Mouse (Mus musculus): ENCODE measurements around the gene Borcs6. TPM values are rescaled to one million over a fixed set of nuclear protein-coding genes. Genes with fewer than 3 reads are reported as not detected.
A peak's percentile ranks its signal among the peaks of the same experiment; 100 is the strongest.

The Borcs6 gene
- polyA plus RNA-seq, 1 experiment from 2014 or later = 20.1 TPM

DNA sequence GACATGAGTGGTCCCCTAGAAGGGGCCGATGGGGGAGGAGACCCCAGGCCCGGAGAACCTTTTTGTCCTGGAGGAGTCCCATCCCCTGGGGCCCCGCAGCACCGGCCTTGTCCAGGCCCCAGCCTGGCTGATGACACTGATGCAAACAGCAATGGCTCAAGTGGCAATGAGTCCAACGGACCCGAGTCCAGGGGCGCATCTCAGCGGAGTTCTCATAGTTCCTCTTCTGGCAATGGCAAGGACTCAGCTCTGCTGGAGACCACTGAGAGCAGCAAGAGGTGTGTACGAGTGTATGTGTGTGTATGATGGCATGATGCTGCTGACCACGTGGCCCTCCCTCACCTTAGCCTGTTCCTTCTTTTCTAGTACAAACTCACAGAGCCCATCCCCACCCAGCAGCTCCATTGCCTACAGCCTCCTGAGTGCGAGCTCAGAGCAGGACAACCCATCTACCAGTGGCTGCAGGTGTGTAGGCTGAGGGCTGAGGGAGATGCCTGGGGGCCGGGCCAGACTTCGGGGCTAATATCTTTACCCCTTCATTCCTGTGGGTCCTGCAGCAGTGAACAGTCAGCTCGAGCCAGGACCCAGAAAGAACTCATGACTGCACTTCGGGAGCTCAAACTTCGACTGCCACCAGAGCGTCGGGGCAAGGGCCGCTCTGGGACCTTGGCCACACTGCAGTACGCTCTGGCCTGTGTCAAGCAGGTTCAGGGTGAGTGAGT is 41.3 kb downstream of the Borcs6 start:
- H3K36me3 ChIP-seq (ENCODE audit: insufficient read depth, low read length) = peaks cover 55% of the 10 kb centered on the region
- peak overlapping the region; percentile 97 for H3K4me3 ChIP-seq (ENCODE audit: low read depth, low read length)
- 0 out of 2 replicates have a peak overlapping the region, but pooled peaks have one; percentile 100 for H3K27ac ChIP-seq (ENCODE audit: low read length)
- H3K27me3 ChIP-seq (replicated peaks; ENCODE audit: insufficient read depth, low read length) = no peaks in the 10 kb centered on the region
- DNase-seq (ENCODE audit: low spot score) (peak; percentile 26), ATAC-seq (no peak)
- no peaks in the 10 kb centered on the region for H3K9me3 ChIP-seq (ENCODE audit: low read length)
- TF ChIP-seq EP300 (IDR thresholded peaks at IDR 0.05) (no peak), CTCF (IDR thresholded peaks at IDR 0.05) (no peak)
- H3K9ac ChIP-seq (replicated peaks; ENCODE audit: low read depth) = no peak overlapping the region
- peaks cover 16% of the 10 kb centered on the region for H3K4me1 ChIP-seq (ENCODE audit: insufficient read depth, low read depth, low read length)
- WGBS = 83% methylated on average over 20 of the region's 20 CpGs
- H3K4me2 ChIP-seq (replicated peaks; ENCODE audit: low read depth, low read length) = peak overlapping the region; percentile 76

DNA sequence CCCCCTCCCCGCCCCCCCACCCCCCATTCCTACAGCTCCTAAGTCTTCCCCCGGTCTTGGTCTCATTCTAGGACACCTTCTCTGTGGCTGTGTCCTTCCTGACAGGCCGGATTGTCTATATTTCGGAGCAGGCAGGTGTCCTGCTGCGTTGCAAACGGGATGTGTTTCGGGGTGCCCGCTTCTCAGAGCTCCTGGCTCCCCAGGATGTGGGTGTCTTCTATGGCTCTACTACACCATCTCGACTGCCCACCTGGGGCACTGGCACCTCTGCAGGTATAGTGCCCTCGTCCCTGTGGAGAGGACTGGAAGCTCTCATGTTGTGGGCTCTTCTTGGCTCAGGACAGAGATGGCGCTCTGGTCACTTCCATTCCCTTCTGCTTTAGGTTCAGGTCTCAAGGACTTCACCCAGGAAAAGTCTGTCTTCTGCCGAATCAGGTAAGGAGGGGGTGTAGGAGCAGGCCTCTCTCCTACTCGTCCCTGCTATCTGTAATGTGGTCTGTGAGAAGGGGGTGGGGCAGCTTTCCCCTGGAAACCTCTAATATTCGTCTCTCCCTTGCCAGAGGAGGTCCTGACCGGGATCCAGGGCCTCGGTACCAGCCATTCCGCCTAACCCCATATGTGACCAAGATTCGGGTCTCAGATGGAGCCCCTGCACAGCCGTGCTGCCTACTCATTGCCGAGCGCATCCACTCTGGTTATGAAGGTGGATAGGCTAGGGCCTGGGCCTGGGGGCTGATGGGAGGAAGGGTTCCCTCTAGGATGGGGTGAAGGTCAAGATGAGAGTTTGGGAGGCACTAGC is 42.3 kb downstream of the Borcs6 start:
- ATAC-seq = no peak
- no peak for DNase-seq (ENCODE audit: low spot score)
- H3K9me3 ChIP-seq (ENCODE audit: low read length) = no peaks in the 10 kb centered on the region
- H3K9ac ChIP-seq (replicated peaks; ENCODE audit: low read depth) = no peak overlapping the region
- TF ChIP-seq CTCF (IDR thresholded peaks at IDR 0.05) = no peak
- no peak for TF ChIP-seq EP300 (IDR thresholded peaks at IDR 0.05)
- no peak overlapping the region for H3K4me3 ChIP-seq (ENCODE audit: low read depth, low read length)
- no peak overlapping the region for H3K27ac ChIP-seq (ENCODE audit: low read length)
- no peak overlapping the region for H3K4me2 ChIP-seq (replicated peaks; ENCODE audit: low read depth, low read length)
- H3K27me3 ChIP-seq (replicated peaks; ENCODE audit: insufficient read depth, low read length) = no peaks in the 10 kb centered on the region
- peaks cover 16% of the 10 kb centered on the region for H3K4me1 ChIP-seq (ENCODE audit: insufficient read depth, low read depth, low read length)
- WGBS = 90% methylated on average over 20 of the region's 21 CpGs
- H3K36me3 ChIP-seq (ENCODE audit: insufficient read depth, low read length) = peaks cover 65% of the 10 kb centered on the region

DNA sequence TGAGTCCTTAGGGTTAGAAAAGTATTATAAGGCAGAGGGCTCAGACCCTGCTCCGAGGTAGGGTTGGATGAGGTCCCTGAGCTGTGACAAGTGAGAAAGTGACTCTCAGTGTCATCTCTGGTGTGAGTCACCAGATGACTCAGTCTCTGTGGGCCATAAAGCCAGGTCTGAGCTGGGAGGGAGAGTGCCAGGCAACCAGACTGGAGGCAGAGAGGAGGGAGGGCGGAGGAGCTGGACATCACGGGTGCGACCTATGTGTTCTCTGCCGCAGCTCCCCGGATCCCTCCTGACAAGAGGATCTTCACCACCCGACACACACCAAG is 42.8 kb downstream of the Borcs6 start:
- Histone ChIP-seq H3K4me2 (replicated peaks; ENCODE audit: low read depth, low read length) (no peak overlapping the region), H3K36me3 (ENCODE audit: insufficient read depth, low read length) (peaks cover 70% of the 10 kb centered on the region), H3K27ac (ENCODE audit: low read length) (no peak overlapping the region), H3K9me3 (ENCODE audit: low read length) (no peaks in the 10 kb centered on the region), H3K4me3 (ENCODE audit: low read depth, low read length) (no peak overlapping the region), H3K9ac (replicated peaks; ENCODE audit: low read depth) (no peak overlapping the region), H3K27me3 (replicated peaks; ENCODE audit: insufficient read depth, low read length) (no peaks in the 10 kb centered on the region), H3K4me1 (ENCODE audit: insufficient read depth, low read depth, low read length) (peaks cover 16% of the 10 kb centered on the region)
- DNase-seq (ENCODE audit: low spot score) = no peak
- ATAC-seq = no peak
- 95% methylated on average over 7 of the region's 7 CpGs for WGBS
- TF ChIP-seq CTCF (IDR thresholded peaks at IDR 0.05) = no peak
- TF ChIP-seq EP300 (IDR thresholded peaks at IDR 0.05) = no peak

DNA sequence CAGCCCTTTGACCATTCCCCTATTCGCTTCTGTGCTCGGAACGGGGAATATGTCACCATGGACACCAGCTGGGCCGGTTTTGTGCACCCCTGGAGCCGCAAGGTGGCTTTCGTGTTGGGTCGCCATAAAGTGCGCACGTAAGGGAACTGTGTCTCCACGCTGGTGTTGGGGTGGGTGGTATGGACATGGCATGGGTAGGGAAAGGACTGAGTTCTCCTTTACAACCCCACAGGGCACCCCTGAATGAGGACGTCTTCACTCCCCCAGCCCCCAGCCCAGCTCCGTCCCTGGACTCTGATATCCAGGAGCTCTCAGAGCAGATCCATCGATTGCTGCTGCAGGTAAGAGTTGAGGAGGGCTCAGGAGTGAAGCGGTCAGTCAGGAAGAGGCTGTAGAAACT is 43.6 kb downstream of the Borcs6 start:
- H3K4me1 ChIP-seq (ENCODE audit: insufficient read depth, low read depth, low read length) = peaks cover 11% of the 10 kb centered on the region
- H3K9me3 ChIP-seq (ENCODE audit: low read length) = no peaks in the 10 kb centered on the region
- no peaks in the 10 kb centered on the region for H3K27me3 ChIP-seq (replicated peaks; ENCODE audit: insufficient read depth, low read length)
- peaks cover 77% of the 10 kb centered on the region for H3K36me3 ChIP-seq (ENCODE audit: insufficient read depth, low read length)
- DNase-seq (ENCODE audit: low spot score) (no peak), ATAC-seq (no peak)
- no peak overlapping the region for H3K9ac ChIP-seq (replicated peaks; ENCODE audit: low read depth)
- H3K27ac ChIP-seq (ENCODE audit: low read length) = no peak overlapping the region
- 95% methylated on average over 14 of the region's 14 CpGs for WGBS
- no peak overlapping the region for H3K4me2 ChIP-seq (replicated peaks; ENCODE audit: low read depth, low read length)
- H3K4me3 ChIP-seq (ENCODE audit: low read depth, low read length) = no peak overlapping the region
- TF ChIP-seq EP300 (IDR thresholded peaks at IDR 0.05) (no peak), CTCF (IDR thresholded peaks at IDR 0.05) (no peak)

DNA sequence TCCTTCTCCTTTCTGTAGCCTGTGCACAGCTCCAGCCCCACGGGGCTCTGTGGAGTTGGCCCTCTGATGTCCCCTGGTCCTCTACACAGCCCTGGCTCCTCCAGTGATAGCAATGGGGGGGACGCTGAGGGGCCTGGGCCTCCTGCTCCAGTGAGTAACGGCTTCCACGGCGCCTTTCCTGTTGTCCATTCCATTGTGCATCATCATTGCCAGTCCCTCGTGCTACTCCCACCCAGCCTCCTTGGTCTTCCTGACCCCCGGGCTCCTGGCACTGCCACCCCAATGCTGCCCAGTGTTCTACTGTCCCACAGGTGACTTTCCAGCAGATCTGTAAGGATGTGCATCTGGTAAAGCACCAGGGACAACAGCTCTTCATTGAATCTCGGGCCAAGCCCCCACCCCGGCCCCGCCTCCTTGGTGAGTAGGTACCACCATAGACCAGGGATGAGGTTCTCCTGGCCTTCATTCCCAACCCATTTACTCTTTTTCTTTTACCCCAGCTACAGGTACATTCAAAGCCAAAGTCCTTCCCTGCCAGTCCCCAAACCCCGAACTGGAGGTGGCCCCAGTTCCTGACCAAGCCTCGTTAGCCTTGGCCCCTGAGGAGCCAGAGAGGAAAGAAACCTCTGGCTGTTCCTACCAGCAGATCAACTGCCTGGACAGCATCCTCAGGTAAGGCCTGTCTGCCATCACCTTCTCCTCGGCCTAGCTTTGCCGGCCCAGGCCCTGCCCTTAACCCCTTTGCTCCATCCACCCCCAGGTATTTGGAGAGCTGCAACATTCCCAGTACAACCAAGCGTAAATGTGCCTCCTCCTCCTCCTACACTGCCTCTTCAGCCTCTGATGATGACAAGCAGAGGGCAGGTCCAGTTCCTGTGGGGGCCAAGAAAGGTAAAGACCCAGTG is 44.3 kb downstream of the Borcs6 start:
- Histone ChIP-seq H3K9ac (replicated peaks; ENCODE audit: low read depth) (no peak overlapping the region), H3K36me3 (ENCODE audit: insufficient read depth, low read length) (peaks cover 84% of the 10 kb centered on the region), H3K27ac (ENCODE audit: low read length) (no peak overlapping the region), H3K4me1 (ENCODE audit: insufficient read depth, low read depth, low read length) (peaks cover 7% of the 10 kb centered on the region), H3K4me2 (replicated peaks; ENCODE audit: low read depth, low read length) (no peak overlapping the region), H3K9me3 (ENCODE audit: low read length) (no peaks in the 10 kb centered on the region), H3K4me3 (ENCODE audit: low read depth, low read length) (no peak overlapping the region), H3K27me3 (replicated peaks; ENCODE audit: insufficient read depth, low read length) (no peaks in the 10 kb centered on the region)
- DNase-seq (ENCODE audit: low spot score) (no peak), ATAC-seq (no peak)
- 91% methylated on average over 15 of the region's 15 CpGs for WGBS
- TF ChIP-seq CTCF (IDR thresholded peaks at IDR 0.05) (no peak), EP300 (IDR thresholded peaks at IDR 0.05) (no peak)

DNA sequence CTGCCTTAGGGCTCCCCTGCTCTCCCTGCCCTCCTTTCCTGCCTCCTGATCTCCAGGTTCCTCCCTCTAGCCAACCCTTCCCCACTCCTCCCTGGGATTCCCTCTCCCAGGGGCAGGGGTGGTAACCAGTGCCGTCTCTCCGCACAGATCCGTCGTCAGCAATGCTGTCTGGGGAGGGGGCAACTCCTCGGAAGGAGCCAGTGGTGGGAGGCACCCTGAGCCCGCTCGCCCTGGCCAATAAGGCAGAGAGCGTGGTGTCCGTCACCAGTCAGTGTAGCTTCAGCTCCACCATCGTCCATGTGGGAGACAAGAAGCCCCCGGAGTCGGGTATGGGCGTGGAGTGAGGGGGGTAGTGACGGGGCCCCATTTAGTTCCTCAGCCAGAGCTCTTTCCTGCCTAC is 45.0 kb downstream of the Borcs6 start:
- WGBS = 86% methylated on average over 14 of the region's 14 CpGs
- Histone ChIP-seq H3K4me3 (ENCODE audit: low read depth, low read length) (no peak overlapping the region), H3K27me3 (replicated peaks; ENCODE audit: insufficient read depth, low read length) (no peaks in the 10 kb centered on the region), H3K27ac (ENCODE audit: low read length) (no peak overlapping the region), H3K4me2 (replicated peaks; ENCODE audit: low read depth, low read length) (no peak overlapping the region), H3K9me3 (ENCODE audit: low read length) (no peaks in the 10 kb centered on the region), H3K9ac (replicated peaks; ENCODE audit: low read depth) (no peak overlapping the region), H3K36me3 (ENCODE audit: insufficient read depth, low read length) (peaks cover 91% of the 10 kb centered on the region), H3K4me1 (ENCODE audit: insufficient read depth, low read depth, low read length) (peaks cover 7% of the 10 kb centered on the region)
- TF ChIP-seq CTCF (IDR thresholded peaks at IDR 0.05) = no peak
- TF ChIP-seq EP300 (IDR thresholded peaks at IDR 0.05) = no peak
- ATAC-seq (no peak), DNase-seq (ENCODE audit: low spot score) (no peak)

Measured in lung, postnatal 0 days (tissue).